Mouse (Mus musculus) heart, postnatal 14 days (tissue): ENCODE data around the gene Cd40. TPM values are rescaled to one million over a fixed set of nuclear protein-coding genes. Genes with fewer than 3 reads are reported as not detected.

Source experiments
- DNase-seq, 2 experiments: peaks; one replicate each; pipeline ENCODE4 v3.0.0; 2021 to 2022
- intact Hi-C: fragments of 180-260 bp; cut with DNase I; formaldehyde crosslinking; loops from one replicate; pipeline ENCODE4 v1.15.1; 2025
- long read RNA-seq, 2 experiments: library from polyadenylated mRNA; stranded (forward); transcript quantifications; one replicate each; pipeline ENCODE4 v2.0.0; 2021
- total RNA-seq, 2 experiments: library from RNA; stranded (reverse); gene quantifications; 2 replicates each; pipeline ENCODE4 v1.2.3; 2021

Gene Cd40
- 1 to 10 TPM; 2.4 to 3.0 TPM for total RNA-seq
- long read RNA-seq, experiment 1, transcript Cd40-201 (9 exons, 2,986 nt) = major isoform, 5 of 9 reads
- long read RNA-seq, experiment 1, partial matches to known transcripts = 0 of 9 reads
- long read RNA-seq, experiment 1, other reads (novel, unspliced or antisense) = 0 of 9 reads
- long read RNA-seq, experiment 2, partial matches to known transcripts = 0 of 5 reads
- long read RNA-seq, experiment 2, other reads (novel, unspliced or antisense) = 1 of 5 reads

DNA sequence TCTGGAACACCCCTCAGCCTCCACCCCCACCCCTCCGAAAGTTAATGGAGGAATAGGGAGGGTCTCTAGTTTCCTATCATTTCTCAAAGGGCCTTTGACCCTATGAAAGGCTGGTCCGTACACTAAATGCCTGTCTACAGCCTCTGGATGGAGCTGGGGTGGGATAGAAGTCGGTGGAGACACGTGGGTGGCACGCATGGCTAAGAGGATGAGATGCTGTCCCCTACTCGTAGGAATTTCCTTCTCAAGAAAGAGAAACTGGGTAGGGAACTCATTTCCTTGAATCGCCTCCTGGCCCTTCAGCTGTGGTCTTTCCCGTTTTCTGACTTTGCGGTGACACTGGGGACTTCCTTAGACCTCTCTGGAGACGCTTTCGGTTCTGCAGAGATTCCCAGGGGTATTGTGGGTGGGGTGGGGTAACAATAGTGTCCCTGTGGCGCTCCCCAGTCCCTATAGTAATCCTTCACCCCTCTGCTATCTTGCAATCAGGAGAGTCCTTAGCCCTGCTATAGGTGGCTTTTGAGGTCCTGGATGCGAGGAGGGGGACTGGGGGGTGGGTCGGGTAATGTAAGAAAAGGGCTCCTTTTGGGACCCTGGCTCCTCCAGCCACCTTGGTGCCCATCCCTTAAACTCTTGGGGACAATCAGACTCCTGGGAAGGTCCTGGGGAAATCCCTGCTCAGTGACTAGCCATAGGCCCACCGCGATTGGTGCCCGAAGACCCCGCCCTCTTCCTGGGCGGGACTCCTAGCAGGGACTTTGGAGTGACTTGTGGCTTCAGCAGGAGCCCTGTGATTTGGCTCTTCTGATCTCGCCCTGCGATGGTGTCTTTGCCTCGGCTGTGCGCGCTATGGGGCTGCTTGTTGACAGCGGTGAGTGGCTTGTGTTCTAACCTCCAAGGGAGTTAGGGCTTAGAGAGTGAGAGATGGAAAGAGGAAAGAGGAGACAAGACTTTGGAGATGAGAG lies at the start of gene Cd40:
Cd40 (plus strand) TSS at position 740 of the 965 bp plus-strand sequence.
- intact Hi-C loops = no loop called here
- DNase-seq = peak; percentile 80 to 81

DNA sequence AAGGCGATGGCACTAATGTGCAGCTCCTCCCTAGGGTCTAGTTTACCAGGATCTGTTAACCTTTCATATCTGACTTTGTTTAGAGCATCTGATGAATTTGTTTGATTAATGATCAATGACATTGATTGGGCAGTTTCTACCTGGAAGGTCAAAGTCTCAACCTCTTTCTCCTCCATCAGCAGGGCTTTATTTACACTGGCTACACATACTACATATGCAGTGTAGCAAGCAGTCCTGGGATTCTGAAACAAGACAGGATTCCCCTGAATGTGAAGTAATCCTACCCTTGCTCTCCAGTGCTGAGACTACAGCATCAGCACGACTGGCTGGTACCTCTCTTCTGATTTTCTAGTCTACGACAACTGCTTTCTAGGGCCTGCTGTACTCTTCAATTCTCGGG lies 48.6 kb upstream of the Cd40 start:
- intact Hi-C loops = no loop called here
- no peak for DNase-seq

DNA sequence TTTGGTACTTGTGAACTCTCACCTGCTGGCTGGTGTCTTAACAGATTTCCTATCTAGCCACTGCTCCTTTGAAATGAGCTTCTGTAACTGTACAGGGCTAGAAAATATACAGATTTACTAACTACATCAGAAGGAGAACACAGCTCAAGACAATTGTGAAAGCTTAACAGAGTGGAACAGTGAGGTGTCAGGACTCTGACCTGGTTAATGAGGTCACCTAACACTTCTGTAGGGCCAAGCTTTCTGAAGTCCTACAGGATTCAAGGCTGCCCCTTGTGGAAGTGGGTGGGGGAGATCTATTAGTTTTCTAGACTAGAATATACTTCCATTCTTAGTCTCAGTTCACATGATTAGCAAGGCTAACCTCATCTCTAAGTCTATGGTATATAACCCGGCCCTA lies 47.4 kb upstream of the Cd40 start:
- intact Hi-C loops = no loop called here
- DNase-seq = no peak

DNA sequence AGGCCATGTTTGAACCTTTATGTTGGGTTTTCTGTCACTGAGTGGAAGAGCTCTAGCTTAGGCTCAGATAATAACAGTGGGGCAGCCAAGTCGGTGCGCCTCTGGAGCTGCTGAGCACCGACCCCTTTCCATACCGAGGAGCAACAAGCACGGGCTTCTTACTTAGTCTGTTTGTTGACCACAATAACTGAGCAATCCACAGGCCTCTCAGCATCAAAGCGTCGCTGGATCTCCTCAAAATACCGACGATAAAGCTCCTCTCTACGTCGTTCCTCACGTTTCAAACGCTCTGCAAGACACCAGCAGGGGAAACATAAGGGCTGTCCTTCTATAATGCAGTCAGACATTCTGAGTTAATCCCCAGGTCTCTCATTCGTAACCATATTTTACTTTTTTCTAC lies 46.3 kb upstream of the Cd40 start:
- intact Hi-C loops = no loop called here
- DNase-seq = no peak

DNA sequence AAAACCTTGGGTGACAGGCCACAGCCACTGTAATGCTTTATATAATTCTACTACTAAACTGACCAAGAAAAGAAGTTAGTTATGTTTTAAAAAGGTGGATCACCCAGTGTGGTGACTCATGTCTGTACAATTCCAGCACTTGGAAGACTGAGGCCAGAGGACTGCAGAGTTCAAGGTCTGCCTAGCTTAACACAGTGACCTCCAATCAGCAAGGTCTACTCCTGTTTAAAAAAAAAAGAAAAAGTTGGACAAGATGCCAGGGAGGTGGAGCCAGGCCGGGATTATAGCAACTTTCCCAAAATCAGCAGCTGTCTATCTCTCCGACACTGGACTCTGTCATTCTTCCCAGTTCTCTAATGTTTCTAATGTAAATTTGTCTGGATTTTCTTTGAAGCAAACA lies 45.8 kb upstream of the Cd40 start:
- intact Hi-C loops = no loop called here
- DNase-seq = no peak

DNA sequence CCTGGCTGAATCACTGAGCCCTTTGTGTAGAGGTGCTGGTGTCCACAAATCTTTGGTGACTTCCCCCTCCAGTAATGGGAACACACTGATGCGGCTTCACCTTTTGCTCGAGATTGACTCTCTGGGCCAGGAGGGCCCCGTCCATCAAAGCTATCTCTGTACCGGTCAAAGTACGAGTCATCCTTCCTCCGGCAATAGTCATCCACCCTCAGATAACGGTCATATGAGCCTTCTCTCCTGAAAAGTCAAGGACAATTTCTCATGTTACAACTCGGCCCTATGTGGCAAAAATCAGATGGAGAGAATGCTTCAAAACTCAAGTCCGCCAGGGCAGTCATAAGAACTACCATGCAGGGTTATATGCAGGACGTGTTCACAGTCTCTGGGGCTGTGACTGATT lies 45.1 kb upstream of the Cd40 start:
- intact Hi-C loops = no loop called here
- no peak for DNase-seq

DNA sequence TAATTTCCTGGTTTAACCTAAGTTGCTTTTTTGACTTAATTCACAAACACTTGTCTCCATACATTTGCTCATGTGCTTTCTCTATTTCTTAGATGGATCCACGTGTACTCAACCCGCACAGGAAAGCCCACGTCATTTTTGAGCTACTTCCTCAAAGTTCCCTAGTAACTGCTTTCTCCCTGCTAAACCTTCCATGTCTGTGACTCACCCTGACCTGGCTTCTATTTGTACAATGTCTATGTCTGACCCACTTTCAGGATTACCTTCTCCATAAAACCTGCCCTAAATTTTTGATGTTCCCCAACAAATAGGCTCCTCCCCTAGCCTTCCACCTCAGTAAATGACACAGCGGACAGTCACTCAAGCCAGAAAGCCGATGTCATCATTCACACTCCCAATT lies 40.5 kb upstream of the Cd40 start:
- intact Hi-C loops = no loop called here
- no peak for DNase-seq

DNA sequence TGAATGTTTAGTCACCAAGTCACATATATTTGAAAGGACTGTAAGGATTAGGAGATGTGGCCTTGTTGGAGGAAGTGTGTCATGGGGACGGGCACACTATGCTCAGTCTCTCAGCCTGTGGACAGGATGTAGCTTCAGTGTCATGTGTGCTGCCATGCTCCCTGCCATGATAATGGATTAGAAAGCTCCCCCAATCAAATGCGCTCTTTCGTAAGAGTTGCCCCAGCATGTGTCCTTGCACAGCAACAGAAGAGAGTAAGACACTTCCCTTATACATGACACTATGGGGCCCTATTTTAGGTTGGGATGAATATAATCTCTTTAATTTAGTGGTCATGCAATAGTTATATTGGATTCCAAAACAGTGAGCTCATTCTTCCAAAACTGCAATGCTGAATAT lies 34.9 kb upstream of the Cd40 start:
- intact Hi-C loops = no loop called here
- no peak for DNase-seq

DNA sequence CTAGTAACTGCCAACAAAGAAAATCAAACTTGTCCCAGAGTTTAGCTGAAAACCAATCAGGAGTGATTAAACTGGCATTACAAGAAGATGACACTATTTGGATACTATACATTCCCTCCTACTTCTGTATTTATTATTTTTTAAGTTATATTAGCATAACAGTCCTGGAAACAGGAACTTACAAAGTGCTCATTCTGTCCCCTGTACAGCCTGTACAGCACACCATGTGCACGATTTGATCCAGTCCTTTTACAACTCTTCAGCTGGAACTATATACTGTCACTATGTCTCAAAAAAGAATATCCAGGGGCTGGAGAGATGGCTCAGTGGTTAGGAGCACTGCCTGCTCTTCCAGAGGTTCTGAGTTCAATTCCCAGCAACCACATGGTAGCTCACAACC lies 28.3 kb upstream of the Cd40 start:
- DNase-seq = no peak
- intact Hi-C loops = no loop called here

DNA sequence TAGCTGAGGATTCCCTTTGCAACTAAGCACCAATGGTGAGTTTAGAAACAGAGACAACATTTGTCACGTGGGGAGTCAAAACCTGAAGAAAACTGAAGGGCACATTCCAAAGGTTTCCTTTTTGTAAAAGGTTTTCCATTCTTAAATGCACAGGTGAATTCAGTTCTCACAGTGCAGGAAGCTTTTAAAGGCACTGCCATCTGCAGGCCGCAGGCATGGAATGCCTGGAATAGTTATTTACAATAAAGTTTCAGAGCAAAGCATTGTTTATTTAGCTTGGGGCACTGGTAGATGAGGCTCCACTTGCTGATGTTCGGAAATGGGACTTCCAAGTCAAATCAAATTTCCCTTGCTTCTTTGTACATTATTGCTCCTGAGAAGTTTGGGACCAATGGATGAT lies 22.9 kb upstream of the Cd40 start:
- no peak for DNase-seq
- intact Hi-C loops = loop anchor here (5.0 to 10.0 kb wide), 2 partner anchors 110 to 208 kb away; partner anchors contain the start of genes Spata25 and Zswim1

DNA sequence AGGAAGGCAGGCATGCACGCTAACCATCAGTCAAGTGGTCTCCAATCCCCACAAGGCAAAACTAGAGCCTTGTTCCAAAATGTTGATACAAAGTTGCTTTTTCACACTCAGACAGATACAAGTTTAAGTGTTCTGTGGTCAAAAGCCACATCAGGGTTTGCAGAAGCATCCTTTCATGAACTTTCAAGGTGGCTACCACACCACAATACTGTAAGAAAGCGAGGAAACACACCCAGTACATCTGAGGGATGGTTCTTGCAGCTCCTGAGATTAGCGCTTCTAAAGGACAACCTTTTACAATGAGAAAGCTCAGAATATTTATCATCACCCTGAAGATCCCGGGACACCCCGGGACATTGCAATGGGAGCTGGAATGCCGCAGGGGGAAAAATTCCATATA lies 22.1 kb upstream of the Cd40 start:
- intact Hi-C loops = loop anchor here (5.0 to 10.0 kb wide), 2 partner anchors 111 to 209 kb away; partner anchors contain the start of genes Spata25 and Zswim1
- no peak for DNase-seq

DNA sequence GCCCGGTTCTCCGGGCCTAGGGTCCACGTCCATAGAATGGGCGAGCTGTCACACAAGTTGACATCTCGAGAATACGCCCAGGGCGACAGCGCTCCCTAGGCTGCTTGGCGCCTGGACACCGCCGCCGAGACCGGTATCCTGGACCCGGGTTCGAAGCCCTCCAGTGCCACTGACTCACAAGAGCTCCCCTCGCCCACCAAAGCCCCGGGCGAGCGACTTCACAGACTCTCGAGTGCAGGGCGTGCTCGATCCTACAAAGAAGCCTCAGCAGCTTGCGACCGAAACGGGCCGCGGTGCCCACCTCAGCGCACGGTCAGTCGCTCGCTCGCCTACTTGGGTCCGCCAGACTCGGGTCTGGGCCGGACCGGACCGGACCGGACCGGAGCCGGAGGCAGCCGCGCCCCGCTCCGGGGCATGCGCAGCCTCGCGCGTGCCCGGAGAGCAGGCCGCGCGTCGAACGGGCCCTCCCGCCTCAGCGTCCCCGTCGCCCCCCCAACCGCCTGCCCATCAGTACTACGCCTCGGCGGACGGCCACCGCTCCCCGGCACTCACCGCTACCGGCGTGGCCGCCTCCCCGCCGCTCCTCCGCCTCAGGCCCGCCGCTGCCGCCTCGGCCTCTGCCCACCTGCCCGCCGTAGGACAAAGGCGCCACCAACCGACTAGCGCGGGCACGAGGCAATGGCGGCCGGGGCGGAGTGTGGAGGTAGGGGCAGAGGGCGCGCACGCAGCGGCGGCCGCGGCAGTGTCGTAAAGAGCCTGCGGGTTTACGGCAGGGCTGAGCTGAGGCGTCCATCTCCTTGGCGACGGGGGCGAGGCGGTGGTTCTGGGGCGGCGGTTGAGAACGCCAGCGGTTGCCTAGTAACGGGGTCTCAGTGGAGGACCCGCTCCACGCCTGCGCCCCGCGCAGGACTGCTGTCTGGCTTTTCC lies 21.0 kb upstream of the Cd40 start, which contains the start of gene Ncoa5:
Ncoa5 (minus strand) TSS at position 737 of the 927 bp plus-strand sequence.
- DNase-seq = peak; percentile 98 to 99
- intact Hi-C loops = loop anchor here (2.0 to 10.0 kb wide), 3 partner anchors 74 to 210 kb away; partner anchors contain the start of genes Slc12a5, Spata25 and Zswim1

DNA sequence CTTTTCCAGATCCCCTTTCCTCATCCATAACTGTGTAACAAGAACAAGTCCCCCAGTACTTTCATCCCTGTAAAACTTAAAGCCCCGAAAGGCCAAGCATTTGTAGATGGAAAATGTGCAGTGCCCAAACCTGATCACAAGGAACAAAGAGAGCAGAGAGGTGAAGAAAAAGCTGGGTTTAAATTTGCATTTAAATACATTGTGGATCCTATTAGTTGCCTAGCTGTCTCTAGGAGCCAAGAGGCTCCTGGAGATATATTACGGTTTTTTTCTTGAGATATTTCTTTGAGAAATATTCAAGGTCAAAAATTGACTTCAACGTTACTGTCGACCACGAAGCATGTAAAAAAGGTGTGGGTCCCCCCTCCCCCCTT lies 20.4 kb upstream of the Cd40 start:
- intact Hi-C loops = loop anchor here (2.0 to 10.0 kb wide), 2 partner anchors 74 to 210 kb away; partner anchors contain the start of genes Slc12a5, Spata25 and Zswim1

DNA sequence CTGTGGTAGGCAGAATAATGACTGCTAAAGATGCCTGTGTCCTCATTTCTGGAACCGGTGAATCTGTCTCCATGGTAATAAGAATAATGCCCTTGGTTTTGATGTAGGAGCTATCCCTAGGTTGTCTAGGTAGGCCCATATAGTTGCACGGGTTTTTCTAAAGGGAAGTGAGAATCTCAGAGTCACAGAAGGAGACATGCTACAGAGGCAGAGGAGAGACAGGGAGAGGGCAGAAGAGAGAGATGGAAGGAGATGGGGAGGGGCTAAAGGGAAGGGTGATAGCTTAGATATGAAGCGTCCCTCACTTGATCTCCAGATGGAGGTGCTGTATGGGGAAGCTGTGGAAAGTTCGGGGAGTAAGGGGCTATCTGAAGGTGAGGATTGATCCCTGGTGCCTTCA lies 18.0 kb upstream of the Cd40 start:
- intact Hi-C loops = loop anchor here (10.0 kb wide), 1 partner anchor 213 kb away; the partner anchor contains the start of genes Spata25 and Zswim1
- DNase-seq = no peak

More for the DNA sequence above, 20.4 kb upstream of the Cd40 start:
- no peak for DNase-seq

DNA sequence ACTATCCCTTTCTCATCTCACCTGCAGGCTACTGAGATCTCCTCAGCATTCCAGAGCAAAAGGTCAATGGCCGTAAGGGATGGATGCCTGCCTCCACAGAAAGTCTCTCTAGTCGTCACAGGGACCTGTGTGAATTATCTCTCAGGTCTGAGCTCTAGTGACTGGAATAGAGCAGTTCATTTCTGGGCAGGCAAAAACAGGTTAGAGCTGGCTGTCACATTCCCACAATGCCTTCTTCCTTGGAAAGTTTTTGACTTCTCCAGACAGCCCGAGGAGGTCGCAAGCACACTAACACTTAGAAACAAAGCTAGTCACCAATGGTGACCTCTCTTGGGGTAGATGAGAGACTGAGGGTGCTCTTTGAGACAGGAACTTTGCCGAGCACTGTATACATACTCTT lies 13.3 kb upstream of the Cd40 start:
- no peak for DNase-seq
- intact Hi-C loops = no loop called here

DNA sequence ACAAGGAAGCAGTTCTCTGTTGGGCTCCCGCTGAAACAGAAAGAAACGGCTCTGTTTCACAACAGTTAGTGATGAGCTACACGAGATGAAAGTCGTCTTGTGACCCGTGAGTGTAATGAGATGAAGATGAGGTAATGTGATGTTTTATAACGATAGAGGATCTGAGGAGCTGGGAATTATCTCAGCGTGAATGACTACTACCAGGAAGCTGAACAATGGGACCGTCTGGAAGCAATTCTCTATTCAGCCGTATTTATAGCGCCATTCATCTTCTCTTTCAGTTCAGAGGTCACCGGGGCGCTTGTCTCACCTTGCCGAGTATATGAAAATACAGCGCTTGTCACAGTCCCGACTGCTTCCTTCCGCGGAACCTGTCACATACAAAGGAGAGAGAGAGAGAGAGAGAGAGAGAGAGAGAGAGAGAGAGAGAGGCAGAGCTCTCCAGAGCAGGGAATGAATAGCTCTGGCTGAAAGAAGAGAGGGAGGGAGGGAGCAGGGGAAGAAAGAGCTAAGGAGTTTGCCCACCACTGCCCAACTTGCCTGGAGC lies 12.3 kb upstream of the Cd40 start:
- no peak for DNase-seq
- intact Hi-C loops = no loop called here

DNA sequence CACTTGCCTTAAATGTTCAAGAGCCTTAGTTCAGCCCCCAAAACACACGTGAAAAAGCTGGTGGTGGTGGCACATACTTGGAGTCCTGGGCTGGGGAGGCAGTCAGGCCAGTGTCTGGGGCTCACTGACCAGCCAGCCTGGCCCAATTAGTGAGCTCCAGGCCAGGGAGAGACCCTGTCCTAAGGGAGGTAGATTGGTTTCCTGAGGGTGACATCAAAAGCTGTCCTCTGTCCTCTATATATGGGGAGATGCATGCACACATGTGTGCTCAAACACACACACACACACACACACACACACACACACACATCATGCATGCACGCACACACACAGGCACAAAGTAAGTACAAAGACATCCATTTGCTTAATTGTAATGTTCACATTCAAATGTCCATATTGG lies 11.7 kb upstream of the Cd40 start:
- no peak for DNase-seq
- intact Hi-C loops = no loop called here

DNA sequence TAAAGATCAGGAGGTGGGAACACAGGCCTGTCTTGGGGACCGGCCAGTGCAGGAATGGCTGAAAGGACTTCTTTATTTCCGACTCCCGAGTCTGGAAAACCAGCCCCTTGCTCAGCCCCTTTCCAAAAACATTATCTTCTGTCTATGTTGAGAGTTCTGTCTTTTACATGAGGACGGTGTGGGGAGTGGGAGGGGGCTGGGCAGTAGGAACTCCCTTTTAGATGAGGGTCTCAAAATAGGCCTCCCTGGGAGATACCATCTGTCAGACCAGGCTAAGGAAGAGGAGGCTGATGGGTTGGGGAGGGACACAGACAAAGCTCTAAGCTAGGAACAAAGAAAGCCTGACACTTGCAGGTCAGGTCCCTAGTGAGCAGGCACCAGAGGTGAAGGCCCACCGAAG lies 6.4 kb upstream of the Cd40 start:
- intact Hi-C loops = no loop called here

DNA sequence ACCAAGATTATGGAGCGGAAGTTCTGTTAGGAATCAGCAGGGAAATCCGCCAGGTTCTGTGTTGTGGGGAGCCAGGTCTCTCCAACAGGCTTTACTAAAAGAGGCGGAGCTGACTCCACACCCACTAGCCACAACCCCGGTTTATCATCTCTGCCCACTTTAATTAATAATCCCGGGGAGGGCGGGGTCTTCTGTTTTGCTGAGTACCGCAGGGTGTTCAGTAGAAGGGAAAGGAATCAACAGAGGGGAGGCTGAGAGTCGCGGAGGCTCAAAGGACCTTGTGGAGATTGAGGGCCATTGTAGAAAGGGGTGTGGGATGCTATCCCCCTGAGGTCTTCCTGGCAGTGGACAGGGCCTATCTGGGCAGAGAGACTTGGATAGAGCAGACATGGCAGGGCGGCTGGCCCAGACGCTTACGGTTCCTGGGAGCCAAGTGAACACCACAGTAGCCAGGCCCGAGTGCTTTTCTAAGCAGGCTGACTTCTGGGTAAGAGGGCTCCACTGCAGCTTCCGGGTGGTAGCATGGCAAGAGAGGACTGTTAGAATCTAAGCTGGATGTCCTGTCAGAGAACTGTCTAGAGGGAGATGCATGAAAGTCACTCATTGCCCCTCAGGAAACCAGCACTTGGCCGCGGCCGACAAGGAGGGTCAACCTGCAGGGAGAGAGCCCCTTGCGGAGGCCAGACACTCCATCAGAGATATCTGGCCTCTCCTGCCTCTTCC lies 4.4 kb upstream of the Cd40 start:
- no peak for DNase-seq
- intact Hi-C loops = no loop called here

More for the DNA sequence above, 6.4 kb upstream of the Cd40 start:
- DNase-seq = no peak
